Mouse (Mus musculus) intestine, embryonic 16.5 days (tissue): Measurements from ENCODE around the gene Iqsec1. TPM values are rescaled to one million over a fixed set of nuclear protein-coding genes. Genes with fewer than 3 reads are reported as not detected.
A peak's percentile ranks its signal among the peaks of the same experiment; 100 is the strongest.

Experiments
- ATAC-seq: fragments of 200-750 bp; cut with Nextera tagmentation; 2 replicates; pipeline ENCODE4 v1.8.0; 2017; ENCODE audit warnings: moderate TSS enrichment, moderate library complexity
- H3K27ac ChIP-seq: fragments of 300-500 bp; sonication (generic); 2 replicates; pipeline ENCODE4 v1.5.1; 2014; ENCODE audit warnings: mild to moderate bottlenecking, low read length
- H3K27me3 ChIP-seq: fragments of 300-500 bp; sonication (generic); replicated peaks from 2 replicates; pipeline ENCODE4 v1.6.1; 2014; ENCODE audit warnings: low read length, control low read depth, mixed read lengths; ENCODE audit not compliant: control insufficient read depth, insufficient read depth
- H3K36me3 ChIP-seq: fragments of 300-500 bp; sonication (generic); 2 replicates; pipeline ENCODE4 v1.6.1; 2014; ENCODE audit warnings: low read length, control low read depth; ENCODE audit not compliant: control insufficient read depth, insufficient read depth
- H3K4me1 ChIP-seq: fragments of 300-500 bp; sonication (generic); 2 replicates; pipeline ENCODE4 v1.6.1; 2014; ENCODE audit warnings: low read length, control low read depth, mixed read lengths; ENCODE audit not compliant: control insufficient read depth, insufficient read depth
- H3K4me2 ChIP-seq: fragments of 300-500 bp; sonication (generic); 2 replicates; pipeline ENCODE4 v1.6.1; 2014; ENCODE audit warnings: low read depth, low read length, control low read depth
- H3K4me3 ChIP-seq: fragments of 300-500 bp; sonication (generic); 2 replicates; pipeline ENCODE4 v1.5.1; 2014; ENCODE audit warnings: mild to moderate bottlenecking, low read length
- H3K9ac ChIP-seq: fragments of 300-500 bp; sonication (generic); 2 replicates; pipeline ENCODE4 v1.6.1; 2014; ENCODE audit warnings: low read depth, low read length
- H3K9me3 ChIP-seq: fragments of 300-500 bp; sonication (generic); 2 replicates; pipeline ENCODE4 v1.6.1; 2016; ENCODE audit warnings: low read length, control low read depth; ENCODE audit not compliant: control insufficient read depth
- WGBS: fragments of 180-500 bp; shearing (Covaris S2); extraction: QIAGEN DNeasy Blood & Tissue Kit; methylation state at CpG from one replicate; pipeline ENCODE4 v1.1.7; 2014; 5-methylcytosine and 5-hydroxymethylcytosine counted together
- polyA plus RNA-seq: library from polyadenylated mRNA; unstranded; fragments of >200 nt; fragmentation: Nextera tagmentation; extraction: Ambion mirVana; gene quantifications from 2 replicates; pipeline ENCODE4 v1.2.1, GENCODE M21; 2015

Iqsec1 gene
- polyA plus RNA-seq, 1 experiment from 2014 or later: 6.4 TPM

DNA sequence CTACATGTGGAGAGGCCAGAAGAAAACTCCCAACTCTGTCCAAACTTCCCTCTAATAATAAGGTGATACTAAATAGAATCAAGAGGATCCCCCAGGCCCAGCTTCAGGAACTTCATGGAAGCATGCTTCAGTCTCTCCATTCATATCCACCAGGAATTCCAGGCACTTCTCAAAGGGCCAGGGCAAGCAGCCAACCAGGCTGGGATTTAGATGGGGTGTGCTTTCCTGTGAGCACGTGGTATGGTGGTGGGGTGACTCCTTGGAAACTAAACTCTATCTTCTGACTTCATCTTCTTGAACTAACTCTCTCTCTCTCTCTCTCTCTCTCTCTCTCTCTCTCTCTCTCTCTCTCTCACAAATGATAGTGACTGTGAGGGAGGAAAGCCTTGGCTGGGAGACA is 270.8 kb downstream of the Iqsec1 start:
- no peak for ATAC-seq
- no peaks in the 10 kb centered on the region for H3K9me3 ChIP-seq
- H3K4me3 ChIP-seq: no peak overlapping the region
- WGBS: 22% methylated on average over 1 of the region's 1 CpGs
- no peaks in the 10 kb centered on the region for H3K27me3 ChIP-seq
- peaks cover 48% of the 10 kb centered on the region for H3K4me1 ChIP-seq
- no peak overlapping the region for H3K9ac ChIP-seq
- H3K27ac ChIP-seq: no peak overlapping the region
- no peaks in the 10 kb centered on the region for H3K36me3 ChIP-seq
- no peak overlapping the region for H3K4me2 ChIP-seq

DNA sequence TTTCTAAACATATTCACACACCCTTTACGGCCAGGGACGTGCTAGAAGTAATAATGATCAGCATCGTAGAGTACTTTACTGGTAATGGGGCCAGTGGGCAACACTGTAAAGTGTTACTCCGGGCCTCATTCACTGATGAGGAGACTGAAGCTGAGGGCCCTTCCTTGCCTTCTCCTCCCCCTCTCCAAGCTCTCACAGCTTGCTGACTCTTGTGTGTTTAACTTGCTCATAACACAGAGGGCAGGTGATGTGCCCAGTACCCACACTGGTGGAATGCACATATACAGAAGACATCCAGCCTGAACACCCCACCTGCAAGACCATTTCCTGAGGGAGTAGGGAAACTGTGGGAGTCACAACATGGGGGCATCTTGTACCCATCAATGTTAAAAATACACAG is 271.6 kb downstream of the Iqsec1 start:
- H3K4me2 ChIP-seq: peak overlapping the region; percentile 85
- WGBS: 39% methylated on average over 4 of the region's 4 CpGs
- peak overlapping the region; percentile 80 for H3K4me3 ChIP-seq
- no peaks in the 10 kb centered on the region for H3K9me3 ChIP-seq
- H3K4me1 ChIP-seq: peaks cover 56% of the 10 kb centered on the region
- no peaks in the 10 kb centered on the region for H3K27me3 ChIP-seq
- ATAC-seq: no peak
- no peaks in the 10 kb centered on the region for H3K36me3 ChIP-seq
- no peak overlapping the region for H3K27ac ChIP-seq
- H3K9ac ChIP-seq: no peak overlapping the region

DNA sequence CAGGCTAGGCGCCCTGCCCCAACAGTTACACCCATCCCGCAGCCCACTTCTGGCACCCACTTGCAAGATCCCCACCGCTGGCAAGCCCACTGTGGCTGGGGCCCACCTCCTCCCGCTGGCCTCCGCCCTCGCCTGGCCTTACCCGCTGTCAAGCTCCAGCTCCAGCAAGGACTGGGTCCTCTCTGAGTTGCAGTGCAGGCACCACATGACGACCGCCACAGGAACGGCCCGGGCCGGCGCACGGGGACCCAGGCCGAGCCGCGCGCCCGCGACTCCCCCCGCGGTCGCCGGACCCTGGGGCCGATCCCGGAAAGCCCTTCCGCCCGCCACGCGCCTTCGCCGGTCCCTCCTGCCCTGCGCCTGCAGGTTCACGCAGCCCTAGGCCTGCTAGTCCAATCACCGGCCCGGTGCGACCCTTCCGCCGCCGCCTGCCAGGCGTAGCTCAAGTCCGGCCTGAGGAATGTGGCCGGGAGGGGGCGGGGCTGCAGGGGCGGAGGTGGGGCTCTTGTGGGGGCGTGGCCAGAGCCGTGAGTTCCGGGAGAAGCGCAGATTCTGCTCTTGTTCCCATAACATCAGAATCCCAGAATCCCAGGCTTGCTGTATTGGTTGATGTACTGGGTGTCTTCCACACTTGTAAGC is 272.3 kb downstream of the Iqsec1 start:
- H3K36me3 ChIP-seq: no peaks in the 10 kb centered on the region
- ATAC-seq: peak; percentile 78
- no peaks in the 10 kb centered on the region for H3K27me3 ChIP-seq
- H3K27ac ChIP-seq: peak overlapping the region; percentile 84
- 1% methylated on average over 49 of the region's 49 CpGs for WGBS
- H3K9ac ChIP-seq: peak overlapping the region; percentile 87
- H3K4me2 ChIP-seq: peak overlapping the region; percentile 85
- peaks cover 60% of the 10 kb centered on the region for H3K4me1 ChIP-seq
- no peaks in the 10 kb centered on the region for H3K9me3 ChIP-seq
- peak overlapping the region; percentile 80 for H3K4me3 ChIP-seq

DNA sequence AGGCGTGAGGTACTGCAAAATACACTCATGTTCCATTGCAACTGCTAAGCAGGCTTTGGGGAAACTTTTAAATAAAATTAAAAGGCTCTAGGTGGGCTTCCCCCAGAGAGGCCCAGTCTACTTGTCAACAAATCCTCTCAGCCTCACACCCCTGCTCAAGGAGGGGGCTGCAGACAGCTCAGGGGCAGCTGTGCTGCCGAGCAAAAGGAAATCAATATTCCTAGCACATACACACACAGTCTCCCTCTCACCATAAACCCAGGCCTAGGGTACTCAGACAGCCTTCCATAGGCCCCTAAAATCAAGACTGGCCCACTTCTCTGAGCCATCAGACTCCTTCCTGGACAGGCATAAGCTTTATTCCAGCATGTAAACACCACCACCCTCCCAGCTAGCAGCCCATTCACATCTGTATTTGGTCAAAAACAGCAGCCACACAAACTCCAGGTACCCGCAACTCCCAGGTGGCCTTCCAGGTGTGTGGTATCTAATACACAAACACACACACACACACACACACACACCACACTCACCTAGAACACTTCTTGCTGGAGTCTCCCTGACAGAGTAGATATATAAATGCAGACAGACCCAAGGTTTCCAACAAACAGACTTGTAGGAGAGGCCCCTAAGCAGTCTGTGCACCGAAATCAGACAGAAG is 273.1 kb downstream of the Iqsec1 start:
- Histone ChIP-seq H3K27ac (peak overlapping the region; percentile 84), H3K4me3 (peak overlapping the region; percentile 80), H3K9me3 (no peaks in the 10 kb centered on the region), H3K36me3 (no peaks in the 10 kb centered on the region), H3K4me2 (peak overlapping the region; percentile 85), H3K27me3 (no peaks in the 10 kb centered on the region), H3K4me1 (peaks cover 64% of the 10 kb centered on the region), H3K9ac (peak overlapping the region; percentile 87)
- WGBS: 39% methylated on average over 4 of the region's 4 CpGs
- no peak for ATAC-seq

DNA sequence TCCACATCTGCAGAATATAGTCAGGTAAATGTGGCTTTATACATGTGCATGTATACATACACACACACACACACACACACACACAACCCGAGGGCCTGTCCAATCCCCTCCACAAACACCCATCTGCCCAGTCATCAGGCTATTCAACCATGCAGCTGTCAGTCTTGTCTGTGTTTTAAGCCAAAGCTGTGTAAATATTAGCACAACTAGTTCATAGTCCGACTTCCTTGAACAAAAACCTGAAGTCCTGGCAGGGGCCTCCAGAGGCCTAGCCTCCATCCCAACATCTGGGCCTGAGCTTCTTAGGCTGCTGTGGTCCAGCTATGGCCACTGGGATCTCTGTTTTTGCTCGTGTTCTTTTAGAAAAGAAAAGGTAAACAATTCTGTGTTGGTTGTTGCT is 274.8 kb downstream of the Iqsec1 start:
- 0 out of 2 replicates have a peak overlapping the region, but pooled peaks have one; percentile 24 for H3K4me2 ChIP-seq
- WGBS: 24% methylated on average over 3 of the region's 3 CpGs
- peak; percentile 37 for ATAC-seq
- peak overlapping the region; percentile 25 for H3K27ac ChIP-seq
- H3K4me1 ChIP-seq: peaks cover 64% of the 10 kb centered on the region
- no peaks in the 10 kb centered on the region for H3K9me3 ChIP-seq
- no peak overlapping the region for H3K4me3 ChIP-seq
- H3K27me3 ChIP-seq: no peaks in the 10 kb centered on the region
- no peak overlapping the region for H3K9ac ChIP-seq
- H3K36me3 ChIP-seq: no peaks in the 10 kb centered on the region

DNA sequence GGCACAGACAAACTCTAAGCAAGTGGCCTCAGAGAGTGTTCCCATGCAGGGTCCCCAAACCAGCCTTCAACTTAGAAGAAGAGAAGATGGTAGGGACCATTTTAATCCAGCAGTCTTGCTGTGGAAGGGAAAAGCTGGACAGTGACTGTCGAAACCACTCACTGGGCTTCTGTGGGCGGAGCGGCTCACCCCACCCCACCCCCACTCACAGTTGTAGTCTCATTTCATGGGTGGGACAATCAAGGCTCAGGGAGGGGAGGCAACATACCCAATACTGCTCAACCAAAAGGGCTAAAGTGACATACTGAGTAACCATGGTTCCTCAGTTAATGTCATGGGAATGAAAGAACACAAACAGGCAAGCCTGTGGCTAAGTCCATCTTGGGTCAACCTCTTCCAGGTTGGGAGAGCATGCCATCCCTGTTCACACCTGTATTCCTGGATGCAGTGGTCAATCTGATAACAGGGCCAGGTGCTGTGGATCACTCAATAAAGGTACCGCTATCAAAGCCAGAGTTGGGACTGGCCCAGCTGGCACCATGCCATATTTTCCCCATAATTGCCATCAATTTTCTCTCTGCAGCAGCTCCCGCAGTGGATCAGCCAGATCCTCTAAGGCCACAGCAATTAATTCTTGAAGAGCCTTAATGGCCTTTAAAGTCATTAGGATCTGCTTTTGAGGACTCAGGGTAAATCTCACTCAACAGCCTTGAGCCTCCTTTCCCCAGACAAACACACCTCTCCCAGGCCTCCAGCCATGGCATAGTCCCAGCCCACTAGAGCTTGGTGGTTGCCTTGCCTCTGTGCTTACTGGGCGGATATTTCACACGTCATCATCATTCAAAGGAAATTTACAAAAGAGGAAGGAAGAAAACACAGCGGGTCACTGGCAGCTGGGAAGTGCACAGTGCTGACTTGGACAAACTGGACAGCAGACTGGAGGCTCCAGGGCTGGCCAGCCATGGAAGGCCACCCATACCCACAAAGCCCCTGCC is 275.7 kb downstream of the Iqsec1 start:
- H3K9ac ChIP-seq: no peak overlapping the region
- no peaks in the 10 kb centered on the region for H3K36me3 ChIP-seq
- no peak overlapping the region for H3K4me3 ChIP-seq
- no peaks in the 10 kb centered on the region for H3K9me3 ChIP-seq
- peak overlapping the region; percentile 25 for H3K27ac ChIP-seq
- ATAC-seq: peak; percentile 38
- no peaks in the 10 kb centered on the region for H3K27me3 ChIP-seq
- peak overlapping the region; percentile 24; the same call in 1 of the 2 replicates for H3K4me2 ChIP-seq
- WGBS: 42% methylated on average over 8 of the region's 8 CpGs
- peaks cover 66% of the 10 kb centered on the region for H3K4me1 ChIP-seq

DNA sequence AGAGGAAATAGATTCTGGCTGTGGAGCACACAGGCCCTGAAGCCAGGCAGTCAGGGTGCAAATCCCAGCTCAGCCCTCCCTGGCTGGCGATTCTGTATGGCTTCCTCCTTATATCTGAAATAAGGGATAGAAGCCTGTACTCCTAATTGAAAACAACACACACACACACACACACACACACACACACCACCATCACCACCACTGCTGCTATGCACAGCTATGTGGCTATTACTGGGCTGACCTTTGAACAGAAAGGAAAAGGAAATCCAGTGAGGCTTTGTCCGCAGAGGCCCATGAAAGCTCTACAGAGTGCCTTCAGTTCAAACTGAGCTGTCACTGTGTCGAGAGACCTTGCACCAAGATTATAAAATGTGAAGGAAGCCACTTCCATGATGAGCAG is 276.4 kb downstream of the Iqsec1 start:
- no peaks in the 10 kb centered on the region for H3K27me3 ChIP-seq
- no peaks in the 10 kb centered on the region for H3K9me3 ChIP-seq
- WGBS: 44% methylated on average over 3 of the region's 3 CpGs
- H3K36me3 ChIP-seq: no peaks in the 10 kb centered on the region
- no peak overlapping the region for H3K9ac ChIP-seq
- peak overlapping the region; percentile 25 for H3K27ac ChIP-seq
- no peak overlapping the region for H3K4me3 ChIP-seq
- H3K4me2 ChIP-seq: 0 out of 2 replicates have a peak overlapping the region, but pooled peaks have one; percentile 11
- peak; percentile 19; the same call in 1 of the 2 replicates for ATAC-seq
- peaks cover 68% of the 10 kb centered on the region for H3K4me1 ChIP-seq

DNA sequence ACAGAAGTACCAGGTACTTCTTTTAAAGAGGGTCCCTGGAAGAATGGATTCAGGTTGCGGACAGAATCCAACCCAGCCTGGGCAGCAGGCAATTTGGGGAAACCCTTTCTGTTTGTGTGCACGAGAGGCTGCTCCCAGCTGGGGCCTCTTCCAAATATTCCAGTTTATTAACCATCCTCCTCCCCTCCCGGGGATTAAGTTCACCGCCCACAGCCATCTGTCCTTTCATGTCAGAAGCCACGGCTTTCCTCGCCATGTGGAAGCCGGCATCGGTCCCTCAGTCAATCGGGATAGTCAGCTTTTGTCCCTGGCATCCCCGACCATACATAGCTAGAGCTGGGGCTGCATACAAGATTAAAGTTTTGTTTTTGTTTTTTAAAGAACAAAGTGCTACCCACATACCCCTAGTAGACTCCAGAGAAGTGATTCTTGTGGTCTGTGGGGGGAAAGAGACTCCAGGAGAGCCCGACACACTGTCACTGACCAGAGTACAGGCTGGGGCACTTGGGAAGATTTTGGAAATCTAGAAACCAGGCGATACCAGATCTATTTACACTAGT is 276.9 kb downstream of the Iqsec1 start:
- H3K4me1 ChIP-seq: peaks cover 69% of the 10 kb centered on the region
- H3K9ac ChIP-seq: 0 out of 2 replicates have a peak overlapping the region, but pooled peaks have one; percentile 6

DNA sequence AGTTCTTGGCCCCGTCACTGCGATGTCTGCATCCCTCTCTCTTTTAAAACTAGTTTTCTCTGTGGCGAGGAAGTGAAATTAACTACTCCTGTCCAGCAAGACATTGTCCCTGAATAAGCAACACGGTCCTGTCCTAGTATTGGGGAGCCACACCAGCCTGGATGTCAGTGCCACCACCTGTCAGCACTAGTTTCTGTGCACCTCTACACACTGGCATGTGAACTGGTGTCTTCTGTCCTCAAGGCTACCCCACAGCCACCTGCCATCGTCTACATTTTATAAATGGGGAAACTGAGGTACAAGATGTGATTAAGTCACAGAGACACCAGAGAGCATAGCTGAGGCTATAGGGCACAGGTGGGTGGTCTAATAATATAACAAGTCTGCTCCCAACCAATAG is 277.7 kb downstream of the Iqsec1 start:
- H3K9me3 ChIP-seq: no peaks in the 10 kb centered on the region
- no peak for ATAC-seq
- no peaks in the 10 kb centered on the region for H3K27me3 ChIP-seq
- H3K36me3 ChIP-seq: no peaks in the 10 kb centered on the region
- H3K4me3 ChIP-seq: no peak overlapping the region
- peaks cover 72% of the 10 kb centered on the region for H3K4me1 ChIP-seq
- no peak overlapping the region for H3K4me2 ChIP-seq
- H3K27ac ChIP-seq: no peak overlapping the region
- 91% methylated on average over 5 of the region's 5 CpGs for WGBS
- no peak overlapping the region for H3K9ac ChIP-seq

More for the DNA sequence above, 276.9 kb downstream of the Iqsec1 start:
- no peak for ATAC-seq
- no peaks in the 10 kb centered on the region for H3K9me3 ChIP-seq
- 48% methylated on average over 12 of the region's 12 CpGs for WGBS
- H3K27me3 ChIP-seq: no peaks in the 10 kb centered on the region
- no peak overlapping the region for H3K4me3 ChIP-seq
- H3K36me3 ChIP-seq: no peaks in the 10 kb centered on the region
- H3K27ac ChIP-seq: peak overlapping the region; percentile 25
- H3K4me2 ChIP-seq: 0 out of 2 replicates have a peak overlapping the region, but pooled peaks have one; percentile 11
